Comparison of ENCODE assay signal across 7 mouse cellular contexts in the genomic region with DNA sequence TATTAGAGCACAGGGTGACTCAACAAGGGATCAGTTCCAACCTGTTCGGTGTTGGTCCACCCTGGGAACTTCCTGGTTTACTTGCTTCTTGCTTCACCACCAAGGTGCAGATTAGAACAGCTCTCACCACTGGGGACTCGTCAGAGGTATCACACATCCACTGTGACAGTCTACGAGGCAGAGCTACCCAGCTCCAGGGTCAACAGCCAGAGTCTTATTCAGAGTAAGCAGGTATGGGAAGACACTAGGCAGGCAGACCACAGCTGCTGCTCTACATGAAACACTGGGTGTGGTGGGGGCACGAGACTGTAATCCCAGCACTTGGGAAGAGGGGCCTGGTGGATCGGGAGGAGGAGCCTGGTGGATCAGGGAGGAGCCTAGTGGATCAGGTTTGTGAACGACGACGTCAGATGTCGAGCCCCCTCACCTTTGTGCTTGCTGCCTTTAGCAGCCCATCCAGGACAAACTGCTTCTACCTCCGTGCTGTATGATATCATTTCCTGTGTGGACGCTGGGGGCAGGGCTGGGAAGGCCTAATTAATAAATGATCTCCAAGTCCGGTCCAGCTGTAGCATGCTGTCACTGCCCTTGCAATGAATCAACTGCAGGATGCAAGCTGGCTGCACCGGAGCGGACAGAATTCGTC. TPM values are rescaled to one million over a fixed set of nuclear protein-coding genes. Genes with fewer than 3 reads are reported as not detected.
DNase-seq lines count a peak whose midpoint lies in the region; ATAC-seq and TF ChIP-seq lines count a peak whose summit lies in the region.

No protein-coding gene starts in this region.

- peak overlapping the region; percentile 22; the same call in 1 of the 2 replicates for H3K4me2 ChIP-seq in limb, embryonic 11.5 days (ENCODE audit: low read depth, severe bottlenecking)
- peak overlapping the region; percentile 41 for H3K4me2 ChIP-seq in neural tube, embryonic 15.5 days

- 0 out of 2 replicates have a peak, but pooled peaks cover 3% of the 10 kb centered on the region for H3K4me1 ChIP-seq in limb, embryonic 11.5 days (ENCODE audit: control insufficient read depth, insufficient read depth, low read length)
- peaks cover 16% of the 10 kb centered on the region for H3K4me1 ChIP-seq in neural tube, embryonic 15.5 days

- no peak overlapping the region for H3K9ac ChIP-seq in limb, embryonic 11.5 days (ENCODE audit: low read length)
- no peak overlapping the region for H3K9ac ChIP-seq in neural tube, embryonic 15.5 days (replicated peaks)

- DNase-seq in MN1 (ENCODE audit: low spot score) = peak; percentile 79
- peak; percentile 68 for DNase-seq in brain, embryonic 14.5 days (ENCODE audit: low read depth)
- DNase-seq in heart, postnatal 10 days = peak; percentile 45 to 55
- DNase-seq in limb, embryonic 11.5 days (ENCODE audit: low spot score) = peak; percentile 45
- DNase-seq in cerebellum, adult 11 months = no peak

- TF ChIP-seq POLR2A in brain, embryonic 14.5 days (IDR thresholded peaks at IDR 0.05; ENCODE audit: borderline replicate concordance, extremely low read depth, insufficient read depth, insufficient read length, poor library complexity, severe bottlenecking) = no peak

- H3K4me3 ChIP-seq in limb, embryonic 11.5 days (ENCODE audit: low read depth, low read length) = no peak overlapping the region
- H3K4me3 ChIP-seq in neural tube, embryonic 15.5 days (replicated peaks) = no peak overlapping the region

- TF ChIP-seq CTCF in brain, embryonic 14.5 days (IDR thresholded peaks at IDR 0.05; ENCODE audit: borderline replicate concordance, extremely low read depth, insufficient read depth, insufficient read length) = no peak

- no peaks in the 10 kb centered on the region for H3K27me3 ChIP-seq in limb, embryonic 11.5 days (ENCODE audit: control insufficient read depth, insufficient read depth, low read length)
- no peaks in the 10 kb centered on the region for H3K27me3 ChIP-seq in neural tube, embryonic 15.5 days (replicated peaks)

- no peak overlapping the region for H3K27ac ChIP-seq in limb, embryonic 11.5 days (replicated peaks; ENCODE audit: low read depth, low read length)
- peak overlapping the region; percentile 47; the same call in 1 of the 2 replicates for H3K27ac ChIP-seq in neural tube, embryonic 15.5 days (replicated peaks)

- H3K9me3 ChIP-seq in limb, embryonic 11.5 days (ENCODE audit: control insufficient read depth, low read length) = no peaks in the 10 kb centered on the region
- no peaks in the 10 kb centered on the region for H3K9me3 ChIP-seq in neural tube, embryonic 15.5 days (replicated peaks)

- ATAC-seq in limb, embryonic 11.5 days (ENCODE audit: insufficient number of reproducible peaks, low FRiP score, low TSS enrichment, low read depth) = no peak
- ATAC-seq in neural tube, embryonic 15.5 days (ENCODE audit: low FRiP score) = peak; percentile 46; the same call in 1 of the 2 replicates
- ATAC-seq in megakaryocyte-erythroid progenitor cell, adult 5-6 weeks (replicated peaks; ENCODE audit: low FRiP score, low TSS enrichment, poor library complexity, severe bottlenecking) = no peak

- H3K36me3 ChIP-seq in limb, embryonic 11.5 days (ENCODE audit: control insufficient read depth, insufficient read depth, low read length) = no peaks in the 10 kb centered on the region
- H3K36me3 ChIP-seq in neural tube, embryonic 15.5 days = no peaks in the 10 kb centered on the region

- 19% methylated on average over 15 of the region's 15 CpGs for WGBS in limb, embryonic 11.5 days
- WGBS in neural tube, embryonic 15.5 days = 20% methylated on average over 15 of the region's 15 CpGs

- intact Hi-C loops in heart, postnatal 10 days (cut with DNase I) = no loop called here

RNA-seq across cellular contexts. Expression of gene Tubg2, which starts 17.0 kb away (rescaled TPM):
- 25.3 and 30.7 TPM in 2 replicates for polyA plus RNA-seq in brain, embryonic 14.5 days (2012; rRNA removed)
- 1 to 10 TPM; 3.4 to 3.5 TPM for total RNA-seq in heart, postnatal 10 days (2021)
- 4.8 and 5.0 TPM in 2 replicates for polyA plus RNA-seq in limb, embryonic 11.5 days (2014; fragmentation: Nextera tagmentation; extraction: Ambion mirVana)
- 49.9 and 60.7 TPM in 2 replicates for polyA plus RNA-seq in neural tube, embryonic 15.5 days (2015; fragmentation: Nextera tagmentation; extraction: Ambion mirVana)
- not detected in 2 replicates for total RNA-seq in megakaryocyte-erythroid progenitor cell, adult 5-6 weeks (2014; fragmentation: Nextera tagmentation)
- not detected in 2 replicates for total RNA-seq in megakaryocyte-erythroid progenitor cell, adult 5-6 weeks (2017)

RNA-seq across cellular contexts. Expression of gene Tubg1, which starts 18.9 kb away (rescaled TPM):
- polyA plus RNA-seq in brain, embryonic 14.5 days (2012; rRNA removed) = 15.5 and 35.5 TPM in 2 replicates
- 10 to 100 TPM; 27.0 to 31.1 TPM for total RNA-seq in heart, postnatal 10 days (2021)
- polyA plus RNA-seq in limb, embryonic 11.5 days (2014; fragmentation: Nextera tagmentation; extraction: Ambion mirVana) = 113 and 119 TPM in 2 replicates
- polyA plus RNA-seq in neural tube, embryonic 15.5 days (2015; fragmentation: Nextera tagmentation; extraction: Ambion mirVana) = 68.4 and 73.7 TPM in 2 replicates
- total RNA-seq in megakaryocyte-erythroid progenitor cell, adult 5-6 weeks (2014; fragmentation: Nextera tagmentation) = 51.9 and 55.2 TPM in 2 replicates
- 28.7 and 42.7 TPM in 2 replicates for total RNA-seq in megakaryocyte-erythroid progenitor cell, adult 5-6 weeks (2017)

RNA-seq across cellular contexts. Expression of gene Retreg3, which starts 19.0 kb away (rescaled TPM):
- 79.0 and 82.7 TPM in 2 replicates for polyA plus RNA-seq in brain, embryonic 14.5 days (2012; rRNA removed)
- total RNA-seq in heart, postnatal 10 days (2021) = 10 to 100 TPM; 37.6 to 41.6 TPM
- 10.3 and 10.8 TPM in 2 replicates for polyA plus RNA-seq in limb, embryonic 11.5 days (2014; fragmentation: Nextera tagmentation; extraction: Ambion mirVana)
- polyA plus RNA-seq in neural tube, embryonic 15.5 days (2015; fragmentation: Nextera tagmentation; extraction: Ambion mirVana) = 23.5 and 26.0 TPM in 2 replicates
- total RNA-seq in megakaryocyte-erythroid progenitor cell, adult 5-6 weeks (2014; fragmentation: Nextera tagmentation) = 17.0 and 20.6 TPM in 2 replicates
- 29.3 and 36.7 TPM in 2 replicates for total RNA-seq in megakaryocyte-erythroid progenitor cell, adult 5-6 weeks (2017)

RNA-seq across cellular contexts. Expression of gene Cntnap1, which starts 31.7 kb away (rescaled TPM):
- polyA plus RNA-seq in brain, embryonic 14.5 days (2012; rRNA removed) = 2.7 and 6.9 TPM in 2 replicates
- 1 to 10 TPM; 1.8 to 2.1 TPM for total RNA-seq in heart, postnatal 10 days (2021)
- 0.04 and 0.21 TPM in 2 replicates for polyA plus RNA-seq in limb, embryonic 11.5 days (2014; fragmentation: Nextera tagmentation; extraction: Ambion mirVana)
- polyA plus RNA-seq in neural tube, embryonic 15.5 days (2015; fragmentation: Nextera tagmentation; extraction: Ambion mirVana) = 11.2 and 12.3 TPM in 2 replicates
- not detected in 2 replicates for total RNA-seq in megakaryocyte-erythroid progenitor cell, adult 5-6 weeks (2014; fragmentation: Nextera tagmentation)
- 0.15 TPM in 1 of 2 replicates, not detected in the other for total RNA-seq in megakaryocyte-erythroid progenitor cell, adult 5-6 weeks (2017)

RNA-seq across cellular contexts. Expression of gene Plekhh3, which starts 32.5 kb away (rescaled TPM):
- polyA plus RNA-seq in brain, embryonic 14.5 days (2012; rRNA removed) = 9.5 and 12.0 TPM in 2 replicates
- total RNA-seq in heart, postnatal 10 days (2021) = 10 to 100 TPM; 23.6 to 28.3 TPM
- polyA plus RNA-seq in limb, embryonic 11.5 days (2014; fragmentation: Nextera tagmentation; extraction: Ambion mirVana) = 2.6 and 4.1 TPM in 2 replicates
- 9.2 and 9.5 TPM in 2 replicates for polyA plus RNA-seq in neural tube, embryonic 15.5 days (2015; fragmentation: Nextera tagmentation; extraction: Ambion mirVana)
- total RNA-seq in megakaryocyte-erythroid progenitor cell, adult 5-6 weeks (2014; fragmentation: Nextera tagmentation) = not detected in 2 replicates
- not detected in 2 replicates for total RNA-seq in megakaryocyte-erythroid progenitor cell, adult 5-6 weeks (2017)
